Mouse (Mus musculus): ENCODE data around the gene Irgq.

DNA sequence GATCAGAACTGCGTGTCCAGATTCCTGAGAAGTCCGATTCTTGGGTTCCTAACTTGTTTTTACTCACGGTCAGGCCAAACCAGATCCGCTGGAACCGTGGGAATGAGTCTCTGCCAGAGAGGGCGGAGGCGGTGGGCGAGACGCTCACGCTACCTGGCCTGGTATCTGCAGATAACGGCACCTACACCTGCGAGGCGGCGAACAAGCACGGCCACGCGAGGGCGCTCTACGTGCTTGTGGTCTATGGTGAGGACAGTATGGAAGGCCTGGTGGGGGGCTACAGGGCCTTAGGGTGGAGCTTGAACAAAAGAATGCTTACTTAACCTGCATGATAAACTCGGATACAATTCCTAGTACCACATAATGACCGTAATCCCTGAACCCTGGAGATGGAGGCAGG is 29.0 kb upstream of the Irgq start:
- TF ChIP-seq TAL1 (IDR thresholded peaks at IDR 0.05; ENCODE audit: low read length) (no peak), GATA1 (IDR thresholded peaks at IDR 0.05; ENCODE audit: low read length) (no peak)
